Mouse (Mus musculus): ENCODE data around the gene Elof1.

DNA sequence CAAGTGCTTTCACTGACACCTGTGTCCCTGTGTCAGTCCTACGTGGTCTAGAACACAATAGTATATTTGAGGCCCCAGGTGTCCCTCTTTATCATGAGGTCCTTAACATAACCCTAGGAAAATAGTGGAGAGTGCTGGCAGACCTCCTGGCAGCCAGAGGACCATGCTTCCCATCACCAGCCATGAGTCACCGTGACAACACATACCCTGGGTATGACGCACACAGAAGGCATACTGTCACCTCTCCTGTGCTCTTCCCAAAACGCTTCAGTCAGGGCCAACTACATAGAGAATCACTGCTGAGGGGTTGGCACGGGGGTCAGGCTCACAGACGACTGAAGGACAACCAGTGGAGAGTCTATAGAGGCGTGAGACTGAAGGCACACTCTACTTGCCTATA is 27.0 kb downstream of the Elof1 start:
- TF ChIP-seq CTCF (IDR thresholded peaks at IDR 0.05; ENCODE audit: insufficient read depth, low read length) (no peak), POLR2A (IDR thresholded peaks at IDR 0.05; ENCODE audit: borderline replicate concordance, extremely low read depth, low read depth, low read length) (no peak)

All from lung, adult 2 months (tissue).